Mouse (Mus musculus) right cerebral cortex, adult 2 months (tissue): Measurements from ENCODE around the gene Irgm1.
"Not testable (repeated sequence)": the region's sequence is repeated elsewhere in the genome, so short reads cannot be mapped to it uniquely, and the experiment has no call there.

ENCODE experiments used
- DNase-seq, 2 experiments: peaks; one replicate each; pipeline ENCODE4 v3.0.0; 2021 to 2022; ENCODE audit warnings: low spot score in 2 of 2

Gene Irgm1

DNA sequence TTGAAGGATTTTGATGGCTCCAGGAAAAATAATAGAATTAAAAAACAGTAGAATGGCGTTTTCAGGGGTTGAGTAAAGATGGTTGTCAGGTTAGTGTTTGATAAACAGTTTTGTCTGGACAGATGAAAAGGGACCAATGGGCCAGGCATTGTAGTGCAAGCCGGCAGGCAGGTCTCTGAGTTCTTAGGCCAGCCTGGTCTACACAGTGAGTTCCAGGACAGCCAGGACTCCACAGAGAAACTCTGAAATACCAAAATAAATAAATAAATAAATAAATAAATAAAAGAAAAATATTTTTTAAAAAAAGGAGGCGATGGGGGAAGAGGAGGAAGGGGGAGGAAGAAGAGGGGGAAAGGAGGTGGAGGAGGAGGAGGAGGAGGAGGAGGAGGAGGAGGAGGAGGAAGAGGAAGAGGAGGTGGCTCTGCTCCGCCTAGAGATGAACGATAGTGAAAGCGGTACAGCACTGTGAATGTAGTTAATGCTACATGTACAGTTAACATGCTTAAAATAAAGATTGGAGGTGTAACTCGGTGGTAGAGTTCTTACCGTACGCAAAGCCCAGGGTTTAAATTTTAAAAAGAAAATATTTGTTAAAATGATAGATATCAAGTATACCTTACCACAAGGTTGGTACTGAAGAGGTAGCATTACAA is 38.3 kb downstream of the Irgm1 start:
- DNase-seq = no peak

DNA sequence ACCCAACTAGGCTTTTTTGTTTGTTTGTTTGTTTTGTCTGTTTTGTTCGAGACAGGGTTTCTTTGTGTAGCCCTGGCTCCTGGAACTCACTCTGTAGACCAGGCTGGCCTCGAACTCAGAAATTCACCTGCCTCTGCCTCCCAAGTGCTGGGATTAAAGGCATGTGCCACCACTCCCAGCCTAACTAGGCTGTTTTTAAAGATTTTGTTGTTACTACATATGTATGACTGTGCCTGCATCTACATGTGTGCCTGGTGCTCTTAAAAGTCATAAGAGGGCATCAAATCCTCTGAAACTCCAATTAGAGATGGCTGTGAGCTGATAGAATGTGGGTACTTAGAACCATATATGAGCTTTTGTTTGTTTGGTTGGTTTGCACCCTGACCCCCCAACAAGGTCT is 40.2 kb downstream of the Irgm1 start:
- no peak for DNase-seq

DNA sequence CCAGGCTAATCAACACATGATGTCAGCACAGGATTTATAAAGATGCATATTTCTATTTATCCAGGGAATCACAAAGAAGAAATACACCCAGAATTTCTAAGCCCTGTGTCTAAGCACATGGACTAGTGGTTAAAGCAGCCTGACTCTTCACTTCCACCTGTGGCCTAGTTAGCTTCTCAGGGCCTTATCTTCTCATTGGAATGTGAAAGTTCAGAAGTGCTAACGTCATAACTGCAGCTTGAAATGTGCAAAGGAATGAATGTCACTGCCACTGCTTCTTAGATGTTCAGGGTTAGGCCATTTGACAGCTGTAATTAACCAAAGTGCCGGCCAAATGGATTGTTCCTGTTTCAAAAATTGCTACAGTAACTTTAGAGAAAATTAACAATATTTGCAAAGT is 41.2 kb downstream of the Irgm1 start:
- DNase-seq = no peak

DNA sequence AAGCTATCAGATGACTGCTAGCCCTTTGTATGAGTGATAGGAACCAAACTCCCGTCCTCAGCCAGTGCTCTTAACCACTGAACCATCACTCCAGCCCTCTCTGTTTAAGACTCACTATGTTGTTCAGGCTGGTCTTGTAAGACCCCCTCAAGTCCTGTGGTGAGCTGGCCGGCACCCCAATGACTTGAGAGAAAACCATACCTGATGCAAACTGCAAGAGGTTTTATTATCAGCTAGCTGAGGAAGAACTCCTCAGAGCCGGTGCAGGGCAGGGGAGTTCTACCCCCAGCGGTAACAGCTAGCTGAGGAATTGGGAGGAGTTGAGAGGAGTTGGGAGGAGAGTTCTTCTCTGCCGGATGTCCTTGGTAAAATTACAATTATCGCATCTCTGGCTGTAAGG is 43.6 kb downstream of the Irgm1 start:
- DNase-seq = no peak

DNA sequence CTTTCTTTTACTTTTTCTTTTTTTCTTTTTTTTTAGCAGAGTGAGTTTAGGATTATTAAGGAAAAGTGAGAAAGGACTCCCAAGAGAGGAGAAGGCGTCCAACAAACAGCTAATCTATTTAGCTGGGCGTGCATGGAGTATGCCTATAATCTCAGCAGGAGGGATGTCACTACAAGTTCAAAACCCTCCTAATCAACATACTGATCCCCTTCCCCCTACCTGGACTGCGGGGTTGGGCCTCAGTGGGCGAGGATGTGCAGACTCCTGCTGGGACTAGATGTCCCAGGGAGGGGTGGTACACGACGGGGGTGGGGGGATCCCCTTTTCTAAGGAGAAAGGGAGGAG is 44.8 kb downstream of the Irgm1 start:
- DNase-seq = no peak

DNA sequence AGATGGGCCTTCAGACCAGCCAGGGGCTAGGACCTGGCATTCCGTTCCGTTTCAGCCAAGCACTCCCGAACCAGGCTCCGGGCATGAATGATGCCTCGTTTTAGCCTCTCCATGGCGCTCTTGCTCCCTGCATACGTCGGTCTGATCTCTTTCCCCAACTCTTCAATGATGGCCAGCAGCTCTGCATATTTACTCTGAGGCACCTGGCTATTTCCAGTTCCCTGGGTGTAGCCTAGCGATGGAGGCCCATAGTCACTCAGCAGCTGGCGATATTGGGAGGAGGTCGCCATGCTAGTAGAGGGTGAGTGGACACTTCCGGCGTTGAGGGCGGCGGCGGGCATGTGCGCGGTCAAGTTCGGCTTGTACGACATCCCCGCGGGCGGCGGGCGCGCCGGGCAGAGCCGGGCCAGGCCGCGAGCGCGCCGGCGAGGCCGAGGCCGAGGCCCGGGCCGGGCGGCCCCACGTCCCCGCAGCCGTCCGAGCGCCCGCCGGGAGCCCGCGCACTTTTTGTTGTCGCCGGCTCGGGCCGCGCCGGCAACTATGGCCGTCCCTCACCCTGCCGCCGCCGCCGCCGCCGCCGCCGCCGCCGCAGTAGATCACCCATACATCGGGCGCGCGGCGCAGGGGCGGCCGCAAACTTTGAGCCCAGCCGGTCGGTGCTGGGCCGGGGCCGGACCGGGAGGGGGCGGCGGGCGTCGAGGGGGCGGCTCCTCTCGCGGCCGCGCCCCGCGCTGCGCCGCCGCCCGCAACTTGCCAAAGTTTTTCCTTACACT is 45.3 kb downstream of the Irgm1 start, which contains the start of the genes Trim7 and Gm12184:
TSS of gene Trim7 (plus strand) at position 162 of the 773 bp plus-strand sequence.
TSS of gene Gm12184 (minus strand) at position 677 of the 773 bp plus-strand sequence.
- not testable (repeated sequence) for DNase-seq

DNA sequence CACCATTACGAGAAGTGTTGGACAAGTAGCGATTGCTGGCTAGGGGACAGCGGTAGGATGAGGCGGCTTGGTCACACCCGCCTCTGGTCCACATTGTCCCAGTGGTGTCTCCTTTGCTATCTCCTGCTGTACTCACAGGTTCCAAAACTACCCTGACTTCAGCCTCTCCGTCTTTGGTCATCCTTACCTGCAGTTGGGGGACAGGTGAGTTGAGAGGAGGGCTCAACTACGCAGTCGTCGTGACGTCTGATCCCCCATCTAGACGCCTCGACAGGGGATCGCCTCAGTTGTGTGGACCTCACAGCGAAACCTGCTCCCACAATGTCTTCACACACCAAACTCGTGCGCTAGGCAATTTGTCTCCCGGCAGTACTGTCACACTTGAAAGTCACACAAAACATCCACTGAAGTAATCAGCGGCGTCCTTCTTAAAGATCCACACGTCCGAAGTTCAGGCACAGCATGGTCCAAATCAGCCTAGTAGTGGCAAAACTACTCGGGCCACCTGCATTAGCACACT is 47.1 kb downstream of the Irgm1 start:
- no peak for DNase-seq

DNA sequence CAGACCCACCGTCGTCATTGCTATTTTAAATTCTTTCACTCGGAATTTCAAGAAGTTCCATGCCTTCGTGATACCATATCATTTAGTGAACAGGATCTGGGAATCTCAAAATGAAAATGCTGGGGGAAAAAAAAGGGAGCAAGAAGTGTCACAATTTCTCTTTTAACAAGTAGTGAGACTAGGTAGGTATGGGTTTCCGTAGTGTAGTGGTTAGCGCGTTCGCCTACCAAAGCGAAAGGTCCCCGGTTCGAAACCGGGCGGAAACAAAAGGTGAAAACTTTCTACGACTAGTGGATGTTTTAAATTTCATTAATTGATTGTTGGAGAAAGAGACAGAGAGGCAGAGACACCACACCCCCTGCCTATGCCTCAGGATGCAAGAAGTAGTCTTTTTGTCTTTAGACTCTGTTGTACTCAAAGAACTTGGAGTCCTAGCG is 47.9 kb downstream of the Irgm1 start:
- DNase-seq = peak; percentile 67 to 72

DNA sequence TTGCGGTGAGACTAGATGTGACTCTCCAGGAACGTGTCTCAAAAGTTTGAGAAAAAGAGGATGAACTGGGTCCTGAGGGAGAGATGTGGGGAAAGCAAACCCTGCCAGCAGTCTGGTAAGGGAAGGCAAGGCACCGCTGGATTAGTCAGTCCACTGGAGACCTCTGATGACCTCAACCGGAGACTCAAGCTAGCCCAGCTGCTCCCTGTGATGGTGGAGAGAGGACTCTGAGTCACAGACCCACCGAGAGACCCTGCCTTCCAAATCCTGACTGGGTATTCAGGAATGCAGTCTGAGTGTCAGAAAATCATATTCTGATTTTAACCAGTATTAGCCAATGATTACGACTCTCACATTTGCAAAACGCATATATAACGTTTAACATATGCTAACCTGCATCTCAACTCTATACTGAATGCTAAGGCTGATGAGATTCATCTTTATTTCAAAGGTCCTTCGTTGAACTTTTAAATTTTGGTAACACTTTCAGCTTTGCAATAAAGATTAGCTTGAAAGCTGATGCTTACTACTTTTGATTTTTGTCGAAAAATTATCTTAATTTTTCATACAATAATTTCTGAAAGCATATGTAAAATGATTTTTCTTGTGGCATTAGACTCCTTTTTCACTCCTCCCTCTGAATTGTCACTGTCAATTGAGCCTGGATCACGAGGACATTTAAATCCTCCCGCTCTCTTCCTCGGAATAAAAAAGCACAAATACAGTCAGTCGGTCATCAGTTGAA is 48.5 kb downstream of the Irgm1 start:
- DNase-seq = no peak

DNA sequence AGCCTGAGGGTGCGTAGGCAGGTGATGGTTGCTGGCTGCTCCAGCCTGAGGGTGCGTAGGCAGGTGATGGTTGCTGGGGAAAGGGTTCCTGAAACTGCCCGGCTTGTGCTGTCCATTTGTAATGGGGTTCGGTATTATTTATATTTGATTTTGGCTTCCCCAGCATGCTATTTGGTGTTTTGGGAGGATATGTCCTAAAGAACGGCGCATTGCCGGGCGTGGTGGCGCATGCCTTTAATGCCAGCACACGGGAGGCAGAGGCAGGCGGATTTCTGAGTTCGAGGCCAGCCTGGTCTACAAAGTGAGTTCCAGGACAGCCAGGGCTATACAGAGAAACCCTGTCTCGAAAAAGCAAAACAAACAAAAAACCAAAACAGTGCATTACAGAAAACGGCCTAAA is 50.2 kb downstream of the Irgm1 start:
- DNase-seq = not testable (repeated sequence)

DNA sequence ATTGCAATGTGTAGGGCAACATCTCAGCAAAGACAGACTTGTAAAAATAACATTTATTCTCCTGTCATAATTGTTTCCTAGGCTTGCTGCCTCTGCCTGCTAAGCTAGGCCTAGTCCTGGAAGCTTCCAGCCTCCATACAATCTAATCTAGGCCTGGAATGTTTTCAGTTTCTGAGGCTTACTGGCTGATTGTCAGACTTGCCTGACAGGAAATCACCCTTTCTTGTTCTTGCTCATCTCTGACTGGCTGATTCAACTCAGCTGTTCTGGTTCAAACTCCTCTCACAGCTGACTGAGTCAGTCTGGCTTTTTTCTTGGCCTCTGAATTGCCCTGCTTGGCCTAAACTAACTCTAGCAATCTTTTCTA is 51.2 kb downstream of the Irgm1 start:
- DNase-seq = no peak

DNA sequence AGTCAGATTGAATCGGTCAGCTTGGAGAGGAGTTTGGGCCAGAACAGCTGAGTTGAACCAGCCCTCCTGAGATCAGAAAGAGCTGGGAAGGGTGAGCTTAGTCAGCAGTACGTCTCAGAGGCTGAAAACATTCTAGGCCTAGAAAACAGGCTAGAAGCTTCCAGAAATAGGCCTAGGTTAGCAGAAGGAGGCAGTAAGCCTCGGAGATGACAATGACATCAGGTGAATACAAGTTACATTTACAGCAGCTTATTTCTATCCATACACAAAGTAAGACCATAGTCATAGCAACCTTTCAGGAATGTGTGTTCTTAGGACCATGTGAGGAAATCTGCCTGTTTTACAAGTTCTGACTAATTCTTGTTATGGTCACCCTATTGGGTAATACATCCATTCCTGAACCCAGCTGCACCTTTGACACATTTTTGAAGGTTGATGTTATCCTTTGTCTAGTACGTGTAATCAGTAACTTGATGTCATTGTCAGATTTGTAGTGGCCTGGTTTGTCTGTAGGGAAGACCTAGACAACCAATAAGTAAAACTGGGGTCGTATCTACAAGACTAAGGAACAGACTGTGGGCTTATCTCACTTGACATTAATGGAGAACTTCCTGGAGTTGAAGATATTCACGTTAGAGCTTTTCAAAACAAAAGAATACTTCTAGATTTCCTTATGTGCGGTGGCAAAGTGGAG is 51.7 kb downstream of the Irgm1 start:
- DNase-seq = no peak

DNA sequence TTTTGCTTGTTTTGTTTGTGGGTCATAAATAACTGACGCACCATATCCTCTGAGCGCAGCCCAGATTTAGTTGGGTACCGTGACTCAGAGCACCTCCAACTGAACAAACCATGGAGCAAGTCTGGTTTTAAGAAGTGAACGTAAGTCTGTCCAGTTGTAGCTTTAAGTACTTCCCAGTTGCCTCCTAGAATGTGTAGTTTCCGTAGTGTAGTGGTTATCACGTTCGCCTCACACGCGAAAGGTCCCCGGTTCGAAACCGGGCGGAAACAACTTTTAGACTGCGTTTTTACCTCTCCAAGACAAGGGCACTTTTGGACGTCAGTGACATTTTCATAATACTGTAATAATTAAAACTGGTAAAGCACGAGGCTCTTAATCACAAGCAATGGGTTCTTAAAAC is 53.1 kb downstream of the Irgm1 start:
- peak; percentile 92 to 96 for DNase-seq

DNA sequence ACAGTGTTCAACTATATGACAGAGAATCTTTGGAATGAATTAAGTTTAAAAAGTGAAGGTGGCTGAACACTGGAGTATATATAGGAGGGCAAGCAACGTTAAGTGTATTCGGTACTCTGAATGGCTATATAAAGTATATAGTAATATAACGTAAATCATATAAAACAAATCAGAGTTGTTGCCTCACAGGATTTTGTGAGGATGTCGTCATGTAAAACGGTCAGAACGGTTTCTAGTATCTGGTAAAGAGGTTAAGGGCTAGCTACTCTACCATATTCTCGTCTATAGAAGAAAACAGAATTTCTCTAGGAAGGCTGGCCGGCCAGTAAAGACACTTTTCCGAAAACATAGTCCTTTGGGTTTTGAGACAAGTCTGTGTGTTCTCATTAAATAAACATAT is 53.7 kb downstream of the Irgm1 start:
- no peak for DNase-seq

DNA sequence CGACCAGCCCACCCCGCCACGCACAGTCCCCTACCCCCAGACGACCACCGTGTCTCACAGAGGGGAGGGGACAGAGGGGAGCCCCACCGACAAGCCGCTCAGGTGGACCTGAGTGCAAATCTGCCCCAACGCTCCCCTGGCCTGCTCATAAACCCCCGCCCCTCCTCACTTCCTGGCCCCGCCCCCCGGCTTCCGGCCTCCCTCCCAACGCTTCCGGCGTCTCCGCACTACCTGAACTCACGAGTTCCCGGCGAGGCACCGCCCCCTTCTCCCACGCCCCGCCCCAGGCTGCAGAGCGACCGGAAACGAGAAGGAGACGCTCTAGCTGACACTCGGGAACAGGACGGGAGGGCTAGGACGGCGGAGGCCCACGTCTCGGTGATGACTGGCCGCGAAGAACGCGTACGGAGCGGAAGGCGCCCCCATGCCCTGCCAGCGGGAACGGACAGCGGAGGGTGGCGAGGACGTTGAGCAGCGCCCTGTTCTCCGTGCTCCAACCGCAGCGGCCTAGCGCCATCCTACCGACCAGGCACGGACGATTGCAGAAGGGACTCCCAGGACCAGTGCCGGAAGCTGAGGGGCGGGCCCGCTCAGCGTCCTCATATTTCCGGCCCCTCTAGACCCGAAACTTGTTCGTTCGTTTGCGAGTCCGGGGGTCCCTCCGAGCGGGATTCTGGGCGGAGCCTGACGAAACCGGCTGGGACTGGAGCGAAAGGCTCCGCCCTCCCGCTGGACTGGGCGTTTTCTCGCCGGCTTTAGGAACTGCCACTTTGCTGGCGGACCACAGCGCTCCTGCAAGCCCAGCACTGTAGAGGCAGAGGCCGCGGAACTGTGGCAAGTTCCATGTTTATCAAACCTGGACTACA is 54.5 kb downstream of the Irgm1 start, which contains the start of gene Trim41:
TSS of gene Trim41 (minus strand) at position 554 of the 866 bp plus-strand sequence.
- DNase-seq = peak; percentile 98 to 99

DNA sequence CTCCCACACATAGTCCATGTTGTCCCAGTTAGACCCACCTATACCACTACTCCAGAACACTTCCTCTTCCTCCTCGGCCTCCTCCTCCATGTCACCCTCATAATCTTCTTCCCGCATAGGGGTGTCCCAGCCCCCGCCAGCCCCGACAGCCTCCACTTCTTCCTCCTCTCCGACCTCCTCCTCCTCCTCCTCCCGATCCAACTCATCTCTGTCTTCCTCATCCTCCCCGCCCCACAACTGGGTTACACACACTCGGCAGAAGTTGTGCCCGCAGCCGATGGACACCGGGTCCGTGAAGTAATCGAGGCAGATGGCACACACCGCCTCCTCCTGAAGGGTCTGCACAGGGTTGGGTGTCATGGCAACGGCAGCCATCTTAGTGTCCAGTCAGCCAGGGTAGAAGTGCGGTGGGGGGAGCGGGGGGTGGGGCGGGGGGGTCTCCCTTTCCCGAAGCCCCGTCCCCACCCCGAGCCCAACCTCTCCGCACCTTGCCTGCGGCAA is 55.2 kb downstream of the Irgm1 start:
- DNase-seq = peak; percentile 35 to 45

DNA sequence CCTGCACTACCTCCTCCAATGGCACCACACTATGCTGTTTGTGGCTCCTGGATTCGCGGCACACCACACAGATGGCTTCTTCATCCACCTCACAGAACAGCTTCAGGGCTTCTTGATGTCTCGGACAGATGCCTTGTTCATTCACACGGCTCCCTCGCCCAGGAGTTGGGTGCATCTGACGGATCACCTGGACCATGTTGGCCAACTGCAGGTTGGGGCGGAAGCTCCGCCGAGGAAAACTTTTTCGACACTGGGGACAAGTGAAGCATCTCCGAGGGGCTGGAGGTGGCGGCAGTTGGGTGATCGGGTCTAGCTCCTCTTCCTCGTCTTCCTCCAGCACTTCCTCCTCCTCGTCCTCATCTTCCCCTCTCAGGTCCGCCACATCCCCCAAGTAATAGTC is 55.6 kb downstream of the Irgm1 start:
- no peak for DNase-seq

DNA sequence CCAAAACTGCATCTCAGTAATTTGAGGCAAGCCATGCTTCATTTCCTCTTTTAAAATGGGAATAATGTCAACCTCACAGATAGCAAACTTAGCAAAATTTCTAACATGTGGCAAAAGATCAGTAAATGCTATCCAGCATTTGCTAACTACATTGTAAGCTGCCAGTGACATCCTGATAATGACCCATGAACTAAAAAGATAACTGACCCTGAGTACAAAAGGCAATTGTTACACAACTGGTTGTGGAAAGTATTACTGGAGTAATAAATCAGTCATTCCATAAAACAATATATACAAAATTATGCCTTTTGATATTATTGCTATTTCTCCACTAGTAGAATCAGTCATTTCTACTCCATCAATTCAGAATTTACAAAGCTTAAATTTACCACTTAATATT is 57.7 kb downstream of the Irgm1 start:
- no peak for DNase-seq
